Mouse (Mus musculus): ENCODE data around the gene Tbc1d4.

Tbc1d4 gene

GRCm38 (mm10) chr14:101501452-101501851 is 107.5 kb downstream of the Tbc1d4 start:
- DNase-seq (ENCODE audit: low spot score in 2 of 2): no peak

GRCm38 (mm10) chr14:101500826-101501225 is 108.2 kb downstream of the Tbc1d4 start:
- no peak for DNase-seq (ENCODE audit: low spot score in 2 of 2)

GRCm38 (mm10) chr14:101499838-101500237 is 109.2 kb downstream of the Tbc1d4 start:
- no peak for DNase-seq (ENCODE audit: low spot score in 2 of 2)

GRCm38 (mm10) chr14:101488264-101488810 is 120.7 kb downstream of the Tbc1d4 start:
- DNase-seq (ENCODE audit: low spot score in 2 of 2): no peak

- no peak for DNase-seq (ENCODE audit: low spot score in 2 of 2)
These were observed 122.4 kb downstream of the Tbc1d4 start for GRCm38 (mm10) chr14:101486550-101486949.

GRCm38 (mm10) chr14:101483230-101483629 is 125.8 kb downstream of the Tbc1d4 start:
- no peak for DNase-seq (ENCODE audit: low spot score in 2 of 2)

GRCm38 (mm10) chr14:101482270-101482669 is 126.7 kb downstream of the Tbc1d4 start:
- peak in 1 of 2 experiments; percentile 66 for DNase-seq (ENCODE audit: low spot score in 2 of 2)

GRCm38 (mm10) chr14:101481165-101481564 is 127.8 kb downstream of the Tbc1d4 start:
- no peak for DNase-seq (ENCODE audit: low spot score in 2 of 2)

- no peak for DNase-seq (ENCODE audit: low spot score in 2 of 2)
These were observed 128.4 kb downstream of the Tbc1d4 start for GRCm38 (mm10) chr14:101480541-101480940.

- no peak for DNase-seq (ENCODE audit: low spot score in 2 of 2)
These were observed 131.2 kb downstream of the Tbc1d4 start for GRCm38 (mm10) chr14:101477827-101478220.

GRCm38 (mm10) chr14:101477081-101477826 is 131.7 kb downstream of the Tbc1d4 start:
- no peak for DNase-seq (ENCODE audit: low spot score in 2 of 2)

- DNase-seq (ENCODE audit: low spot score in 2 of 2): no peak
These were observed 139.4 kb downstream of the Tbc1d4 start for GRCm38 (mm10) chr14:101469475-101470093.

- no peak for DNase-seq (ENCODE audit: low spot score in 2 of 2)
These were observed 140.8 kb downstream of the Tbc1d4 start for GRCm38 (mm10) chr14:101468143-101468542.

GRCm38 (mm10) chr14:101467532-101467931 is 141.5 kb downstream of the Tbc1d4 start:
- DNase-seq (ENCODE audit: low spot score in 2 of 2): no peak

- no peak for DNase-seq (ENCODE audit: low spot score in 2 of 2)
These were observed 142.5 kb downstream of the Tbc1d4 start for GRCm38 (mm10) chr14:101466521-101466920.

GRCm38 (mm10) chr14:101465893-101466292 is 143.1 kb downstream of the Tbc1d4 start:
- DNase-seq (ENCODE audit: low spot score in 2 of 2): no peak

- peak in 1 of 2 experiments; percentile 46 for DNase-seq (ENCODE audit: low spot score in 2 of 2)
These were observed 148.2 kb downstream of the Tbc1d4 start for GRCm38 (mm10) chr14:101460768-101461167.

GRCm38 (mm10) chr14:101452915-101453314 is 156.1 kb downstream of the Tbc1d4 start:
- DNase-seq (ENCODE audit: low spot score in 2 of 2): no peak

GRCm38 (mm10) chr14:101447857-101448256 is 161.1 kb downstream of the Tbc1d4 start:
- DNase-seq (ENCODE audit: low spot score in 2 of 2): no peak

GRCm38 (mm10) chr14:101445205-101445604 is 163.8 kb downstream of the Tbc1d4 start:
- DNase-seq (ENCODE audit: low spot score in 2 of 2): no peak

- no peak for DNase-seq (ENCODE audit: low spot score in 2 of 2)
These were observed 171.1 kb downstream of the Tbc1d4 start for GRCm38 (mm10) chr14:101437925-101438324.

- no peak for DNase-seq (ENCODE audit: low spot score in 2 of 2)
These were observed 178.5 kb downstream of the Tbc1d4 start for GRCm38 (mm10) chr14:101430536-101430935.
